Mouse (Mus musculus) midbrain, embryonic 12.5 days (tissue): Measurements from ENCODE around the gene Kazald1. TPM values are rescaled to one million over a fixed set of nuclear protein-coding genes. Genes with fewer than 3 reads are reported as not detected.
A peak's percentile ranks its signal among the peaks of the same experiment; 100 is the strongest.

Source experiments
- ATAC-seq: fragments of 200-750 bp; cut with Nextera tagmentation; 2 replicates; pipeline ENCODE4 v1.8.0; 2017; ENCODE audit warnings: low read depth, moderate TSS enrichment, moderate library complexity; ENCODE audit not compliant: low FRiP score
- H3K27ac ChIP-seq: fragments of 300-500 bp; sonication (generic); replicated peaks from 2 replicates; pipeline ENCODE4 v1.5.1; 2016; ENCODE audit warnings: mild to moderate bottlenecking
- H3K27me3 ChIP-seq: fragments of 300-500 bp; sonication (generic); 2 replicates; pipeline ENCODE4 v1.6.1; 2016; ENCODE audit warnings: mild to moderate bottlenecking
- H3K36me3 ChIP-seq: fragments of 300-500 bp; sonication (generic); 2 replicates; pipeline ENCODE4 v1.6.1; 2016
- H3K4me1 ChIP-seq: fragments of 300-500 bp; sonication (generic); 2 replicates; pipeline ENCODE4 v1.6.1; 2016
- H3K4me2 ChIP-seq: fragments of 300-500 bp; sonication (generic); replicated peaks from 2 replicates; pipeline ENCODE4 v1.6.1; 2016; ENCODE audit warnings: mild to moderate bottlenecking, moderate library complexity
- H3K4me3 ChIP-seq: fragments of 300-500 bp; sonication (generic); 2 replicates; pipeline ENCODE4 v1.5.1; 2016; ENCODE audit warnings: mild to moderate bottlenecking
- H3K9ac ChIP-seq: fragments of 300-500 bp; sonication (generic); replicated peaks from 2 replicates; pipeline ENCODE4 v1.6.1; 2016; ENCODE audit warnings: mild to moderate bottlenecking, moderate library complexity
- H3K9me3 ChIP-seq: fragments of 300-500 bp; sonication (generic); 2 replicates; pipeline ENCODE4 v1.6.1; 2016; ENCODE audit warnings: mild to moderate bottlenecking
- WGBS: fragments of 180-500 bp; shearing (Covaris S2); methylation state at CpG from one replicate; pipeline ENCODE4 v1.1.7; 2016; 5-methylcytosine and 5-hydroxymethylcytosine counted together
- polyA plus RNA-seq: library from polyadenylated mRNA; unstranded; fragments of >200 nt; fragmentation: Nextera tagmentation; extraction: Ambion mirVana; gene quantifications from 2 replicates; pipeline ENCODE4 v1.2.1, GENCODE M21; 2016

The Kazald1 gene
- polyA plus RNA-seq, 1 experiment from 2014 or later, result 0.97 TPM

- H3K9ac ChIP-seq, result no peak overlapping the region
- no peaks in the 10 kb centered on the region for H3K9me3 ChIP-seq
- 85% methylated on average over 8 of the region's 8 CpGs for WGBS
- H3K27me3 ChIP-seq, result peaks cover 6% of the 10 kb centered on the region; the same call in 1 of the 2 replicates
- H3K36me3 ChIP-seq, result peaks cover 20% of the 10 kb centered on the region; the same call in 1 of the 2 replicates
- H3K4me1 ChIP-seq, result peaks cover 25% of the 10 kb centered on the region
- no peak for ATAC-seq
- no peak overlapping the region for H3K4me3 ChIP-seq
- no peak overlapping the region for H3K4me2 ChIP-seq
- H3K27ac ChIP-seq, result no peak overlapping the region
These were observed 21.6 kb upstream of the Kazald1 start for GRCm38 (mm10) chr19:45053451-45053850.

- Histone ChIP-seq H3K4me3 (no peak overlapping the region), H3K4me2 (no peak overlapping the region), H3K27ac (no peak overlapping the region), H3K36me3 (peaks cover 20% of the 10 kb centered on the region; the same call in 1 of the 2 replicates), H3K9ac (no peak overlapping the region), H3K4me1 (peaks cover 24% of the 10 kb centered on the region), H3K9me3 (no peaks in the 10 kb centered on the region), H3K27me3 (no peaks in the 10 kb centered on the region)
- no peak for ATAC-seq
- 85% methylated on average over 6 of the region's 6 CpGs for WGBS
These were observed 19.9 kb upstream of the Kazald1 start for GRCm38 (mm10) chr19:45054892-45055690.

GRCm38 (mm10) chr19:45056364-45056763, 18.7 kb upstream of the Kazald1 start:
- ATAC-seq, result no peak
- H3K9me3 ChIP-seq, result no peaks in the 10 kb centered on the region
- H3K36me3 ChIP-seq, result peaks cover 20% of the 10 kb centered on the region; the same call in 1 of the 2 replicates
- H3K4me3 ChIP-seq, result no peak overlapping the region
- H3K4me2 ChIP-seq, result no peak overlapping the region
- H3K27me3 ChIP-seq, result no peaks in the 10 kb centered on the region
- peak overlapping the region; percentile 49; the same call in 1 of the 2 replicates for H3K27ac ChIP-seq
- no peak overlapping the region for H3K9ac ChIP-seq
- WGBS, result 53% methylated on average over 4 of the region's 4 CpGs
- H3K4me1 ChIP-seq, result peaks cover 24% of the 10 kb centered on the region

GRCm38 (mm10) chr19:45056908-45057698, 17.9 kb upstream of the Kazald1 start:
- Histone ChIP-seq H3K36me3 (peaks cover 13% of the 10 kb centered on the region; the same call in 1 of the 2 replicates), H3K27me3 (no peaks in the 10 kb centered on the region), H3K9me3 (no peaks in the 10 kb centered on the region), H3K4me3 (peak overlapping the region; percentile 56), H3K4me2 (peak overlapping the region; percentile 78), H3K4me1 (peaks cover 24% of the 10 kb centered on the region), H3K27ac (peak overlapping the region; percentile 97), H3K9ac (peak overlapping the region; percentile 60)
- 84% methylated on average over 7 of the region's 7 CpGs for WGBS
- no peak for ATAC-seq

GRCm38 (mm10) chr19:45057724-45058112, 17.3 kb upstream of the Kazald1 start:
- H3K4me1 ChIP-seq, result peaks cover 24% of the 10 kb centered on the region
- H3K9ac ChIP-seq, result peak overlapping the region; percentile 60
- no peaks in the 10 kb centered on the region for H3K9me3 ChIP-seq
- ATAC-seq, result no peak
- peaks cover 13% of the 10 kb centered on the region; the same call in 1 of the 2 replicates for H3K36me3 ChIP-seq
- H3K4me3 ChIP-seq, result peak overlapping the region; percentile 56
- H3K4me2 ChIP-seq, result peak overlapping the region; percentile 78
- no peaks in the 10 kb centered on the region for H3K27me3 ChIP-seq
- 48% methylated on average over 7 of the region's 7 CpGs for WGBS
- H3K27ac ChIP-seq, result peak overlapping the region; percentile 97

- peak overlapping the region; percentile 78 for H3K4me2 ChIP-seq
- H3K27me3 ChIP-seq, result no peaks in the 10 kb centered on the region
- peak; percentile 94 for ATAC-seq
- H3K9me3 ChIP-seq, result no peaks in the 10 kb centered on the region
- H3K27ac ChIP-seq, result peak overlapping the region; percentile 97
- peaks cover 24% of the 10 kb centered on the region for H3K4me1 ChIP-seq
- peaks cover 11% of the 10 kb centered on the region; the same call in 1 of the 2 replicates for H3K36me3 ChIP-seq
- H3K9ac ChIP-seq, result peak overlapping the region; percentile 72
- H3K4me3 ChIP-seq, result peak overlapping the region; percentile 56
- WGBS, result under 1% methylated on average over 34 of the region's 34 CpGs
These were observed 16.8 kb upstream of the Kazald1 start for GRCm38 (mm10) chr19:45058113-45058839.

GRCm38 (mm10) chr19:45058841-45059240, 16.2 kb upstream of the Kazald1 start:
- 0 out of 2 replicates have a peak, but pooled peaks cover 2% of the 10 kb centered on the region for H3K27me3 ChIP-seq
- H3K4me1 ChIP-seq, result peaks cover 26% of the 10 kb centered on the region
- 0 out of 2 replicates have a peak, but pooled peaks have one; percentile 0 for ATAC-seq
- peak overlapping the region; percentile 56 for H3K4me3 ChIP-seq
- peak overlapping the region; percentile 78 for H3K4me2 ChIP-seq
- peak overlapping the region; percentile 72 for H3K9ac ChIP-seq
- WGBS, result under 1% methylated on average over 14 of the region's 14 CpGs
- no peaks in the 10 kb centered on the region for H3K9me3 ChIP-seq
- peak overlapping the region; percentile 97 for H3K27ac ChIP-seq
- H3K36me3 ChIP-seq, result peaks cover 8% of the 10 kb centered on the region; the same call in 1 of the 2 replicates

GRCm38 (mm10) chr19:45063565-45064292, 11.3 kb upstream of the Kazald1 start:
- Histone ChIP-seq H3K9me3 (no peaks in the 10 kb centered on the region), H3K4me1 (peaks cover 19% of the 10 kb centered on the region), H3K27me3 (peaks cover 51% of the 10 kb centered on the region), H3K4me3 (0 out of 2 replicates have a peak overlapping the region, but pooled peaks have one; percentile 13), H3K36me3 (no peaks in the 10 kb centered on the region), H3K27ac (no peak overlapping the region), H3K4me2 (peak overlapping the region; percentile 34), H3K9ac (no peak overlapping the region)
- peak; percentile 44; the same call in 1 of the 2 replicates for ATAC-seq
- WGBS, result 46% methylated on average over 20 of the region's 20 CpGs

- H3K4me1 ChIP-seq, result peaks cover 12% of the 10 kb centered on the region; the same call in 1 of the 2 replicates
- no peak overlapping the region for H3K4me3 ChIP-seq
- H3K36me3 ChIP-seq, result no peaks in the 10 kb centered on the region
- 5% methylated on average over 21 of the region's 21 CpGs for WGBS
- H3K27ac ChIP-seq, result no peak overlapping the region
- H3K4me2 ChIP-seq, result no peak overlapping the region
- no peak for ATAC-seq
- no peak overlapping the region for H3K9ac ChIP-seq
- H3K27me3 ChIP-seq, result peaks cover 56% of the 10 kb centered on the region
- no peaks in the 10 kb centered on the region for H3K9me3 ChIP-seq
These were observed 9.8 kb upstream of the Kazald1 start for GRCm38 (mm10) chr19:45065226-45065625.

GRCm38 (mm10) chr19:45067170-45067569, 7.9 kb upstream of the Kazald1 start:
- Histone ChIP-seq H3K4me3 (no peak overlapping the region), H3K4me2 (no peak overlapping the region), H3K27me3 (peaks cover 69% of the 10 kb centered on the region), H3K27ac (no peak overlapping the region), H3K4me1 (peaks cover 12% of the 10 kb centered on the region; the same call in 1 of the 2 replicates), H3K9me3 (no peaks in the 10 kb centered on the region), H3K9ac (no peak overlapping the region), H3K36me3 (no peaks in the 10 kb centered on the region)
- WGBS, result 18% methylated on average over 17 of the region's 17 CpGs
- no peak for ATAC-seq
